Mouse (Mus musculus): Measurements from ENCODE around the gene Smim4.

Gene Smim4

DNA sequence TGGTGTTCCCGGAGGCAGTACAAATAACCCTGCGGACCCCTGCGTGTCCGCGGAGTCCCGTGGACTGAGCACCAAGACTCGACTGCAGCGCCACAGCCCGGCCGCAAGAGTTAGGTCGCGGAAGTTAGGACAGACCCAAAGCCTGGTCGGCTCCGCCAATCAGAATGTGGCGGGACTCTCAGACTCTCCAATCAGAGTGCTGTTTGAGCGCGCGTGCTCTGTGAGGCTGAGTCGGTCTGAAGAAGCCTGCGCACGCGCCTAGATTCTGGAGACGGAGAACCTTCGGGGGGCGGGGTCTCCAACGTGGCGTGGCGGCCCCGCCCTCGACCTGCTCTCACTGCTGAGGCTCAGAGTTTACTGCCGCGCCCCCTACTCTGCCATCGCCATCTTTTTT lies at the start of gene Smim4:
Gene Smim4 (minus strand): TSS at position 131 of the 394 bp plus-strand sequence.
- DNase-seq (ENCODE audit: low spot score in 2 of 2): peak; percentile 96

DNA sequence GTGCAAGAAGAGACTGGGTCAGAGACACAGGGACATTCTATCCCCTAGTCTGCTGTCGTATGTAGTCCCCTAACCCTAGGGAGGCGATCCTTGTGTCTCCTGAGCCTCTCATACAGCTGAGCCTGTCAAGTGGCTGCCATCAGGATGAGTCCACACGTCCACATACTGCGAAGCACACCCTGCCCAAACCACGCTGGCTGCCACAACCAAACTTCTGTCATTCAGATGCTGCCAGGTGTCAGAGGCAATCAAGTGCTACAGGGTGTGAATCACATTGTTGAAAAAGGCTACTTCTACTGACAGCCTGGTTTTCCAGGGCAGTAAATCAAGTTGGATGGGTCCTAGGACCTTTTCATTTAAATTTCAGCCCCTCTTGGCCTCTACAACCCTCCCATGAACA lies 49.0 kb upstream of the Smim4 start:
- DNase-seq (ENCODE audit: low spot score in 2 of 2): no peak

DNA sequence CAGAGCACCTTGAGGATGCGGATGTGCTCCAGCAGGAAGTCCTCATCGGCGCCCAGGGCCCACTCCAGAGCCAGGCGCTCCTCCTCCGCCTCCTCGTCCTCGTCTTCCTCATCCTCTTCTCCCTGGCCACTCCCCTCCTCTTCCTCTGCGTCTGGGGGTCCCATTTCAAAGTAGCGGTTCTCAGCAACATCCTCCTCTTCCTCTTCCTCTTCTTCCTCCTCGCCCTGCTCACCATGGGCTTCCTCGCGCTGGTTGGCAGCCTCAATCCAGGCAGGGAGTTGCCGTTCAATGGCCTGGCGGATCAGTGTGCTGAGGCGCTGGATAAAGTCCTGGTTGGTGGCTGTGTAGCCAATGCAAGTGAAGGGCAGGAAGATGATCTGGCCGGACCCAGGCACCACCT lies 48.5 kb upstream of the Smim4 start:
- no peak for DNase-seq (ENCODE audit: low spot score in 2 of 2)

DNA sequence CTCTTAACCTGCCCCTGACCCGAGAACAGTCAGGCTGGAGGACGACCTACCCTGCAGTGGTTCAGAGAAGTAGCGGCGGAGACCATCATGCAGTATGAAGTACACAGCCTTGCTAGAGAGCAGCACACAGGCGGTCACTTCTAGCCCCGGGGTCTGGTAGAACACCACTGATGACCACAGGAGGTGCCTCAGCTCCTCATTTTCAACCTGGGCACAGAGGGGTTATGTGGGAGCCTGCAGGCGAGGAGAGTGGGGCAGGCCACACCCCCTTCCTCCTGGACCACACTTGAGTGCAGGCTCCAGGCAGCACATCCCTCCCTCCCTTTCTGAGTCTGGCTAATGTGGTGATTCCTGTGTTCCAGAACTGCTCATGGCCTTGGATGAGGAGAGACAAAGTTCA lies 44.8 kb upstream of the Smim4 start:
- DNase-seq (ENCODE audit: low spot score in 2 of 2): no peak

DNA sequence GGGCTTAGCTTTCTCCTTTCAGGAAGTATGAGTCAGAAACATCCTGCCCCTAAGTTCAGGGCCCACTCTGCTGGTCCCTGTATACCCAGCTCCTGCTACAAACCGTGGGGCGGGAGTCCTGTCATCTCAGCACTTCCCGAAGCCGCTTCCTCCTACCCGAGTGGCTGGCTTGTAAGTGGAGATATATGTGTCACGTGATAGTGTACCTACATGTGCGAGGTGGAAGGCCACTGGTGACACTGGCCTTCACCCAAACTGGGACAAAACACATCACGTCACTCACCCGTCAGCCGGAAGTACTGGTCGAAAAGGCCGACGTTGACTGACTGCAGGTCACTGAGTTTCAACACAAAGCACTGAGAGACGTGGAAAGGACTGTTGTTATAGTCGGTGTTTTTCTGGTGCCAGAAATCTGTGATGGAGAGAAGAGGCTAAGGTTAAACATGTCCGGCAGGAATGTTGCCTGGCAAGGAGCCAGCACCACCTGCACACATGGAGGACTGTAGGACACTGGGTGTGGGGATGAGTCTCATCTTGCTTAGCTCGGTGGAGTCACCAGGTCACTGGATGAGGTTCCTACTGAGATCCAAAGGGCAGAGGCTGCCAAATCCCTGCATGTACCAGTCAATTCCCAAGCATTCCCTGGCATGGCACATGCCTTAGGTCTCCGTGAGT lies 44.2 kb upstream of the Smim4 start:
- no peak for DNase-seq (ENCODE audit: low spot score in 2 of 2)

DNA sequence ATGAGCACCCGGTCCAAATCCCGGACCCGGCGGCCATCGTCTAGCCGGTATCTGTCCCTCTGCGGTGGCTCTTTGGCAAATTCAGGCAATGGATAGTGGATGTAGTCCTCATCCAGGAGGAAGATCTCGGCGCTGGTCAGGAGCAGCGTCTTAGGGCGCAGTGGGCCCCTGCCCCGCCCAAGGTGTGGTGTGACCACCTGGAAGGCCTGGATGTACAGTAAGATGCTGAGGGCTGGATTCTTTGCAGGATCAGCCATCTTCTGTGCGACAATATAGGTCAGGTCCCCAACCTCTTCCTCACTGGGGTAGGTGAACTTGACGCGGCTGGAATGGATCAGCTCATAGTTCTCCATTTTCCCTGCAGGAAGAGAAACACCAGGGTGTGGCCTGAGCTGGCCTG lies 43.1 kb upstream of the Smim4 start:
- no peak for DNase-seq (ENCODE audit: low spot score in 2 of 2)

DNA sequence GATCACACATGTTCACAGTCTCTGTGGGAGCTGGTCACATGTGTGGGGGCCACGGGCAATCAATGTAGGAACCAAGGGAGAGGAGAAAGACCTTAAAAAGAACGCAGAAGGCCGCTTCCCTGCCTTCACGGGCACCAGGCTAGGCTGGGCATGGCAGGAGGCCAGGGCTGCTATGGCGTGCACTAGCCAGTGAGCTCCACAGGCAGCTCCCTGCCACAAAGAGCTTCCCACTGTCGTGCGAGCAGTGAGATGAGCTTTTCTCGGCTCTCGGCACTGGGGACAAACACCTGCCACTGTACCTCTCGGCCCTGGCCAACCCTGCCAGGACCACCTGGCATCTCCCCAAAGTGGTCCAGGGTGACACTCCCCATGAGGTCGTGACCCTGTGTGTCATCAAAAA lies 42.6 kb upstream of the Smim4 start:
- no peak for DNase-seq (ENCODE audit: low spot score in 2 of 2)

DNA sequence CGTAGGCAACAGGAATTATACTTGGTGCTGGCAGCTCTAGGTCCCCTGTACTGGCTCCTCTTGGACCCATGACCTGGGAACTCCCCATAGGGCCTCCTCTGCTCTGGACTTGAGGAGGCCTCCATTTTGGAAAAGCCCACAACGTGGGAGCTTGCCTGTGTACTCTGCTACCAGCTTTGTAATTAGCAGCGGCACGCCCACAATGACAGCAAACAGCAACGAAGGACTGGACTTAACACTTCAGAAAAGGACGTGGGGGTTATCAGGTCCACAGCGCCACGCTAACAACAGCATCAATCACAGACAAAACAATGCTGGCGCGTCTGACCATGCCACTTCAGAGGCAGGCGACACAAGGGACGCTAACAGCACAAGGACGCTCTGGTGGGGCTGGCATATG lies 42.2 kb upstream of the Smim4 start:
- DNase-seq (ENCODE audit: low spot score in 2 of 2): no peak

DNA sequence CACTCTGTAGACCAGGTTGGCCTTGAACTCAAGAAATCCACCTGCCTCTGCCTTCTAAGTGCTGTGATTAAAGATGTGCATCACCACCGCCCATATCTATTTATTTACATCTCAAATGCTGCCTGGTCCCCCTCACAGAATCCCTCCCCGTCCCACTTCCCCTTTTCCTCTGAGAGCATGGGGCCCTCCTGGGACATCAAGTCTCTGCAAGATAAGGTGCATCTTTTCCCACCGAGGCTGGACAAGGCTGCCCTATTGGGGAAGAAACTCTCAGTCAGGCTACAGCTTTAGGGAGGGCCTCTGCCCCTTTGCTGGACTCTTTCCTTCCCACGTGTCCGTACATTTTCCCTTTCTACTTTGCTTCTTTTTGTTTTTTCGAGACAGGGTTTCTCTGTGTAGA lies 40.8 kb upstream of the Smim4 start:
- DNase-seq (ENCODE audit: low spot score in 2 of 2): no peak

DNA sequence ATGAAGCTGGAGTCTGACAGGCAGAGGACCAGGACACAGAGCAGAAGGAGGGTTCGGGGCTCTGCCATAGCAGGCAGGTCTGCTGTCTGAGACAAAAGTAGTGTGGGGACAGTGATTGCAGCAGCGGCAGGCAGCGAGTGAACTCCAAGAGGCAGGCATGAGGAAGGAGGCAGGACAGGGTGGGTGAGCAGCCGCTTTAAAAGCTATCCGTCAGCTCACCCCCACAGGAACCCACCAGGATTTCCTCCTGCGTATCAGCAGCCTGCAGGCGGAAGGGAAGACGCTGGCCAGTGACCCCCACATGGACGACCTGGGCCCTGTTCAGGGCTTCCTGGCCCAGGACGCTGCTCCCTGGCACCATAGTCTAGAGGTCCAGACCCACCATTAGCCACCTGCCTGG lies 39.7 kb upstream of the Smim4 start, which contains the start of gene Stab1:
Gene Stab1 (minus strand): TSS at position 217 of the 400 bp plus-strand sequence.
- DNase-seq (ENCODE audit: low spot score in 2 of 2): no peak

DNA sequence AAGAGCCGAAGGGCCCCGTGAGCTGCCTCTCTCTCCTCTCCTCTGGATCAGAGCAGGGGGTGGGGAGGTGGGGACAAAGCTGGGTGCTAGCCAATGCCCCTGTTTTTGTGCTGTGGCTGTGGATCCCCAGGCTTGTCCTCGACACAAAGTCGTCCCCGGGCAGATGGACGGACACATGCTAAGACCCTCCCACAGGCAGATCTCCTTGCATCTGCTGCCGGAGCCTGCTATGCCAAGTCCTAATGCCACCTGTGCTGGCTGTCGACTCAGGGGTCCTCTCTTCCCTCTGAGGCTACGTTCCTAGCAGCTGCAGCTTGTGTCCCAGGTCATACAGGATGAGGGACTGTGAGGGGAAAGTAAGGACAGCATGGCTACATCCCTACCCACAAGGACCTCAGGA lies 38.1 kb upstream of the Smim4 start:
- no peak for DNase-seq (ENCODE audit: low spot score in 2 of 2)

DNA sequence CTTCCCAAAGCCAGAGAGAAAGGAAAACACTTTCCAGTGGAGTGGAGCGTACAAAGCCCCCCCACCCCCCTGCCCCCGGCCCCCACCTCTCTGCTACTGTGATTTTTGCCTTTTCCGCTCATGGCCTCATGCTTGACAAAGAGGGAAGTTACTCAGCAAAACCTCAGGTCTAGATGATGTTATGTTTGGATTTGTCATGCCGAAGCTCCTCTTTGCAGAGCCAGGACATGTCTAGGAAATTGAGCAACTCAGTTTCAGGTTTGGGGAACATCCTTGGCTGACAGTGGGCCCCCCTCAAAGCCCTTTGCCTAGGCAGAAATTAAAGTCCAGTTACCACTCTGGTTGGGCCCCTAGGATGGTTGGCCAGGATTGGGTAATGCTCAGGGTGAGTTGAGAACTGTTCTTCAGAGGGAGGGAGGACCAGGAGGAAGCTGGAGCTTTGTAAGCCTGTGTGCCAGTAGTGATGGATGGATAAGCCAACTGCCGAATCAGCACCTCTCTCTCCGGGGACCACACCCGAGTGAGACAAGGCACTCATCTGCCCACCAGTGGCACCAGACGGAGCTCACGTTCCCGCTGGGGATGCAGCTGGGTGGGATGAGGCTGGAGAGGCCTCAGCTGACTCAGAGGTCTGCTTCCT lies 37.4 kb upstream of the Smim4 start:
- no peak for DNase-seq (ENCODE audit: low spot score in 2 of 2)

DNA sequence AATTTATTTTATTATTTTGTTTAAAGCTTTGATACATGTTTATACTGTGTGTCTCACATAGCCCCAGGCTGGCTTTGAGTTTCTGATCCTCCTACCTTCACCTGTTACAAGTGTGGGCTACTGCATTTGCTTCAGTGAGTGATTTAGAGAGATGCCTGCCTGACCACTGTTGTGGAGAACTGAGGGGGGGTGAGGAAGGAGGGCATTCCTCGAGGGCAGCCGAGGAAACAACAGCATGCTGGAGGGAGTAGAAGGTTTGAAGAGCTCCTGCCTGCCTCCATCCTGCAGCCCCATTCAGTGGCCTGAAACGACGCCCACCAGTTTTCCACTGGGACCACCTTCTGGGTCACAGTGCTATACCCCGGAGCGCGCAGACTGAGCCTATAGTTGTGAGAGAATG lies 36.7 kb upstream of the Smim4 start:
- no peak for DNase-seq (ENCODE audit: low spot score in 2 of 2)

DNA sequence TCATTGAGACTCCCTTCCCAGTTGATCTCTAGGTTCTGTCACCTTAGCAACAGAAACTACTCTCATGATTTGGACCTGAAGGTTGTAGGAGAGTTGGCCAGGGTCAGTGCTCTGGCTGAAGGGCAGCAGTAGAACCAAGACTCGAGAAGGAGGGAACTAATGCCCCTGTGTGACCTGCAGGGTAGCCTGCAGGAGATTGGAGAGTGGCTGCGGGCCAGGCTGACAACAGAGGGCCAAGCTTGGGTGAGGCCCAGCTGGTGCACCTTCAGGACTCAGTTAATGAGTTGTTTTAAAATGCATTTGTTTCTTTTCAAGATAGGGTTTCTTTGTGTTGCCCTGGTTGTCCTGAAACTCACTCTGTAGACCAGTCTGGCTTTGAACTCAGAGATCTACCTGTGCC lies 36.3 kb upstream of the Smim4 start:
- DNase-seq (ENCODE audit: low spot score in 2 of 2): no peak

DNA sequence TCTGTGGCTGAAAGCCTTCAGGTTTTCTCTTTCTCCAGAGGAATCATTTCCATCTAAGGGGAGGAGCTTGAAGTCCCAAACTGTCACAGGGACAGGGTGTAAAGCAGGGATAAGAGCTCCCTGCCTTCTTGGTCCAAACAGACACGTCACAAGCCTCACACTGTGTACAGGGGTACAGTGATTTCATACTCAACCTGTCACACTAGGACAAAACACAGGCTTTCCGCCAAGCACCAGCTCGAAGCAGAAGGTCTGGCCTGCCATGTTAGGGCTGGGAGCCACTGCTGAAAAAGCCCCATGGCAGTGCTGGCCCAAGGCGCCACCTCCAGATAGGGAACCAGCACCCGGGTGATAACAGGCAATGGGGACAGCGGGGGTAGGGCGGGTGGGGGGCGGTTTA lies 35.3 kb upstream of the Smim4 start:
- DNase-seq (ENCODE audit: low spot score in 2 of 2): no peak

DNA sequence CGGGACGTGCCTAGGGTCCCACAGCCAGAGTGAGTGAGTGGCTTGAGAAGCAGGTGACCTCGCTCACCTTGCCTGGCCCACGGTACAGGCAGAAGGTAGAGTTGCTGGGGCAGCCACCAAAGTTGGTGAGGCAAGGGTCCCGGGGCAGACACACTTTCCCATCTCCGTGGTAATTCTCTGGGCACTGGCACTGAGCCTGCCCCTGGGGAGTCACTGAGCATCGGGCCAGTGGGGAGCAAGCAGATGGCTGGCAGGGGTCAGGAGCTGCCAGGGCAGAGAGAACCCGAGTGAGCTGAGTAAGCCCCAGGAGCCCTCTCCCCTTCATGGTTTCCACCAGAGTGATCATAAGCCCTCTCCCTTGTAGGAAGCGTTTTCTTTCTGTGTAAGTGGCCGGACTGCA lies 32.9 kb upstream of the Smim4 start:
- DNase-seq (ENCODE audit: low spot score in 2 of 2): no peak

DNA sequence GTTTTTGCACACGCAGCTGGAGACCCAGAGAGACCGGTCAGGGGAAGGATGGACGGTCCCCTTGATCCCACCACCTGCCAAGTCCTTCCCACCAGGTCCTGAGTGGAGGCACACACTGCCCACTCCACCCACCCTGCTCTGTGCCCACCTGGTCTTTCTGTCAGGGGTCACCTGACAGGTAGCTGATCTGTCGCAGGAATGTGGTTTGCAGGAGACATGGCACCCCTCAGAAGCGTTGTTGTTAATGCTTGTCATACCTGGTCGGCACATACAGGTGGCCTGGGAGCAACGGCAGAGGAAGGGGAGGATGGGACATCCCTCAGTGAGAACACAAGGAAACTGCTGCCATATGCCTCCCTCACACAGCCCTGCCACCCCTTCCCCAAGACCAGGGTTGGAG lies 32.4 kb upstream of the Smim4 start:
- no peak for DNase-seq (ENCODE audit: low spot score in 2 of 2)

DNA sequence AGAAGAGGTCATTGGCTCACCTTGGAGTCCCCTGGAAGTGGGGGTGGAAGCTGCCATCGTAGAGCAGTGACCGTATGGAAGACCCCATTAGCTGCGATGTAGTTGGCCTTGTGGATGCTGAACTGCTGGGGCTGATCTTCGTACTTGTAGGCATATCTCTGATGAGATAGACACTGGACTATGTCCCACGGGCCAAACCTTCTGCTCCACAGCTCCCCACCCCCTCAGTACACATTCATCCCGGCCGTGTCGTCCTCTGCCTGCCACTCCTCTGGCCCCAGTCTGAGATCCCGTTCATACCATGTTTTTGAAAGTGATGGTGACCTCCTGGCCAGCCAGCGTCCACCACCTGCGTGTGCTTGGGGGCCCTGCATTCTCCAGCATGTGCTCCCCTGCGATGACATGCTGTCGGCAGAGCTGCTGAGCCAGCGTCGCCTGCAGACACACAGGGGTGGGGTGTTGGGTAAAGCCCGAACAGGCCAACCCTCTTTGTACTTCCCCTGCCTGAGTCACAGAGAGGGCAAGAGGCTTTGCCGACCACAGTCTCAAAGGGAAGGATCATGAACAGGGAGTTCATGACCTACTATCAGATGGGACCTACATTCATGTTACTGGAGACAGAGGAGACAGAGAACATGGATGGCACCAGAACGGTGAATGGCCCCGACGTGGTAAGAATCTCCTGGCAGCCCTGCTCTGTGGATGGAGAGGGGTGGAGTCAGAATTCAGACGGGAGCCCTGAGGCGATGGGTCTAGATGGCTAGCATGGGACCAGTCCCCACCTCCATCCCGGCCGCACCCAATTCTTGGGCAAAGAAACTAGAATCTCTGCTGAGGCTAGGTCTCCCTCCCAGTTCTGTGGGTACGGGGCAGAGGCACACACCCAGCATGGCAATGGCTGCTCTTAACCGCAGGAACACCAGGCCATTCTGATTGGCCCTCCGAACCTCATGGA lies 31.7 kb upstream of the Smim4 start:
- DNase-seq (ENCODE audit: low spot score in 2 of 2): no peak

DNA sequence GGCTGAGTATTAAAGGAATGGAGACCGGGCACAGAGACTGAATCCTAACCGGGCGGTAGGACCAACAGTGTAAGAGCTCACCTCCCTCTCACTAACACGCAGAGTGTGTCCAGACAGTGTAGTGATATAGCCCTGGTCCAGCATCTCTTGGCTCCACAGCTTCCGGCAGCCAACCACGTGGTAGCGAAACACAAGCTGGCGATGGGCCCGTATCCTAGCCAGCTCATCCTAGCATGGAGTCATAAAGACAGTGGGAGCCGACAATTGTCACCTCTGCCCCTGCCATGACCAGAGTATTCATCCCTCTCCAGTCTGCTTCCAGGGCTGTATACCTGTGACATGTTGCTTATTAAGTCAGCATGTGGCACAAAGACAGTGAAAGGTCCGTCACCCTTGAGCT lies 16.9 kb upstream of the Smim4 start:
- no peak for DNase-seq (ENCODE audit: low spot score in 2 of 2)

DNA sequence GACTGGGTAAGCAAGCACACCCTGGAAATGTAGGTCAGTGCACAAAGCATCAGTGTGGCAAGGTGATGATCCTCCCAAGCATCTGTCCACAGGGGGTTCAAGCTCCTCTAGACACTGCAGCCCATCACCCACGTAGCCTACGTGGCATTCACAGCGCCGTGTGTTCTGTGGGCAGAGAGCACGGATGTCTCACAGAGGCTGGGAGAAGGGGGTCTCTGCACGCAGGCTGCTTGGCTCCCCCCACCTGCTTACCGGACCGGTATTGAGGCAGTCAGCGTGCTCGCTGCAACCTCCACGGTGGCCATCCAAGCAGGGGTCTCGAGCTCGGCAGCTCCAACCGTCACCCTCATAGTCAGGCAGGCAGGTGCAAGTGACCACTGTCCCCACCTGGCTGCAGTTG lies 12.3 kb upstream of the Smim4 start:
- no peak for DNase-seq (ENCODE audit: low spot score in 2 of 2)

DNA sequence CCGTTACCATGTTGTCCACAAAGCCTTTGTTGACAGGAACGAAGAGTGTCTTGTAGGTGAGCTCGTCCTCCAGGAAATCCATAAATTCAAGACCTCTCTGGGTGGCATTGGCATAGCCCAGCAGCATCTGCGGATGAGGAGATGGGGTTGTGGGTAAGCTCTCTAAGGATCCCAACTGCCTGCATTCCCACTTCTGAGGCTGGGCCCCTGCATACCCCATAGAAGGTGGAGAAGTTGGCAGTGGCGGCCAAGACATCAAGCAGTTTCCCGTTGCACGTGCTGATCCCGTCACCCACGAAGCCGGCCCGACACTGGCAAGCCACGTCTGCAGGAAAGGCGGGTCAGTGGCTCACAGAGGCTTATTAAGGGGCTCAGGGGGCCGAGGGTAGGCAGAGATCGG lies 11.4 kb upstream of the Smim4 start:
- DNase-seq (ENCODE audit: low spot score in 2 of 2): no peak

DNA sequence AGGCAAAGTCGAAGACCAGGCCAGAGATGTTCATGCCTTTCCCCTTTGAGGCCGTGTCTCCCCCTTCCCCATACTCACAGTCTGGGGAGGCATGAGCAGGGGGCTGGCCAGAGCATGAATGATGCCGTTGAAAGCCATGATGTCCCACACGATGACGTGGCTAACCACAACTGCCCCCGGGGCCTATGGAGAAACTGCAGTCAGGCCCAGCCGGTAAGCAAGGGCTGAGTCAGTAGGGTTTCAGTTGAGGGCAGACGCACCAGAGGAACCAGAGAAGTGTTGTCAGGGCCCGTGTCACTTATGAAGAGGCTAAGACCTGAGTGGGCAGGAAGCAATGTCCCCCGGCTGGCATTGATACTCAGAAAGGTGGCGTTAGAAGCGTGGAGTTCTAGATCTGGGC lies 10.9 kb upstream of the Smim4 start:
- DNase-seq (ENCODE audit: low spot score in 2 of 2): no peak

Measured in frontal cortex, postnatal 10 days (tissue).